Mouse (Mus musculus): Measurements from ENCODE around the gene Polr3h. TPM values are rescaled to one million over a fixed set of nuclear protein-coding genes. Genes with fewer than 3 reads are reported as not detected.

Polr3h gene
- polyA plus RNA-seq, 1 experiment: 164 TPM

- Histone ChIP-seq H3K79me2 (ENCODE audit: control insufficient read depth, insufficient read depth) (no peaks in the 10 kb centered on the region), H3K36me3 (ENCODE audit: control insufficient read depth, insufficient read depth) (no peaks in the 10 kb centered on the region), H3K27me3 (ENCODE audit: control insufficient read depth, insufficient read depth, insufficient read length) (peaks cover 6% of the 10 kb centered on the region), H3ac (ENCODE audit: control insufficient read depth, insufficient read length, low read depth) (no peak overlapping the region), H3K4me3 (ENCODE audit: insufficient read depth, poor library complexity, severe bottlenecking) (no peak overlapping the region), H3K79me3 (ENCODE audit: low read depth) (no peaks in the 10 kb centered on the region)
- TF ChIP-seq CEBPB (IDR thresholded peaks at IDR 0.05; ENCODE audit: low read depth): no peak
- TF ChIP-seq MYOD1 (IDR thresholded peaks at IDR 0.05; ENCODE audit: control insufficient read depth, insufficient read length, low read depth): no peak
- TF ChIP-seq MYOG (IDR thresholded peaks at IDR 0.05; ENCODE audit: control insufficient read depth, extremely low read depth, insufficient read length): no peak
- no peak for TF ChIP-seq MAX (IDR thresholded peaks at IDR 0.05)
- no peak for TF ChIP-seq USF1 (IDR thresholded peaks at IDR 0.05; ENCODE audit: low read depth)
- no peak for TF ChIP-seq FOSL1 (IDR thresholded peaks at IDR 0.05; ENCODE audit: insufficient read depth, low read length, poor library complexity, severe bottlenecking)
- no peak for TF ChIP-seq CTCF (IDR thresholded peaks at IDR 0.05; ENCODE audit: control insufficient read depth, insufficient read depth, insufficient read length)
These were observed 13.7 kb upstream of the Polr3h start for GRCm38 (mm10) chr15:81939774-81940173.

GRCm38 (mm10) chr15:81939157-81939715 is 13.2 kb upstream of the Polr3h start:
- no peak overlapping the region for H3ac ChIP-seq (ENCODE audit: control insufficient read depth, insufficient read length, low read depth)
- H3K36me3 ChIP-seq (ENCODE audit: control insufficient read depth, insufficient read depth): no peaks in the 10 kb centered on the region
- peaks cover 5% of the 10 kb centered on the region for H3K27me3 ChIP-seq (ENCODE audit: control insufficient read depth, insufficient read depth, insufficient read length)
- no peaks in the 10 kb centered on the region for H3K79me2 ChIP-seq (ENCODE audit: control insufficient read depth, insufficient read depth)
- no peak overlapping the region for H3K4me3 ChIP-seq (ENCODE audit: insufficient read depth, poor library complexity, severe bottlenecking)
- TF ChIP-seq MYOG (IDR thresholded peaks at IDR 0.05; ENCODE audit: control insufficient read depth, extremely low read depth, insufficient read length) (no peak), USF1 (IDR thresholded peaks at IDR 0.05; ENCODE audit: low read depth) (no peak), CEBPB (IDR thresholded peaks at IDR 0.05; ENCODE audit: low read depth) (no peak), MAX (IDR thresholded peaks at IDR 0.05) (no peak), MYOD1 (IDR thresholded peaks at IDR 0.05; ENCODE audit: control insufficient read depth, insufficient read length, low read depth) (no peak), FOSL1 (IDR thresholded peaks at IDR 0.05; ENCODE audit: insufficient read depth, low read length, poor library complexity, severe bottlenecking) (no peak), CTCF (IDR thresholded peaks at IDR 0.05; ENCODE audit: control insufficient read depth, insufficient read depth, insufficient read length) (no peak)
- no peaks in the 10 kb centered on the region for H3K79me3 ChIP-seq (ENCODE audit: low read depth)

- Histone ChIP-seq H3K79me3 (ENCODE audit: low read depth) (no peaks in the 10 kb centered on the region), H3K79me2 (ENCODE audit: control insufficient read depth, insufficient read depth) (no peaks in the 10 kb centered on the region), H3ac (ENCODE audit: control insufficient read depth, insufficient read length, low read depth) (no peak overlapping the region), H3K27me3 (ENCODE audit: control insufficient read depth, insufficient read depth, insufficient read length) (peaks cover 3% of the 10 kb centered on the region), H3K4me3 (ENCODE audit: insufficient read depth, poor library complexity, severe bottlenecking) (no peak overlapping the region), H3K36me3 (ENCODE audit: control insufficient read depth, insufficient read depth) (no peaks in the 10 kb centered on the region)
- TF ChIP-seq MYOG (IDR thresholded peaks at IDR 0.05; ENCODE audit: control insufficient read depth, extremely low read depth, insufficient read length): no peak
- no peak for TF ChIP-seq USF1 (IDR thresholded peaks at IDR 0.05; ENCODE audit: low read depth)
- TF ChIP-seq CEBPB (IDR thresholded peaks at IDR 0.05; ENCODE audit: low read depth): no peak
- TF ChIP-seq MYOD1 (IDR thresholded peaks at IDR 0.05; ENCODE audit: control insufficient read depth, insufficient read length, low read depth): no peak
- TF ChIP-seq FOSL1 (IDR thresholded peaks at IDR 0.05; ENCODE audit: insufficient read depth, low read length, poor library complexity, severe bottlenecking): no peak
- TF ChIP-seq CTCF (IDR thresholded peaks at IDR 0.05; ENCODE audit: control insufficient read depth, insufficient read depth, insufficient read length): peak; percentile 83
- no peak for TF ChIP-seq MAX (IDR thresholded peaks at IDR 0.05)
These were observed 12.2 kb upstream of the Polr3h start for GRCm38 (mm10) chr15:81938246-81938645.

- Histone ChIP-seq H3K79me2 (ENCODE audit: control insufficient read depth, insufficient read depth) (no peaks in the 10 kb centered on the region), H3ac (ENCODE audit: control insufficient read depth, insufficient read length, low read depth) (peak overlapping the region; percentile 51), H3K27me3 (ENCODE audit: control insufficient read depth, insufficient read depth, insufficient read length) (no peaks in the 10 kb centered on the region), H3K79me3 (ENCODE audit: low read depth) (no peaks in the 10 kb centered on the region), H3K36me3 (ENCODE audit: control insufficient read depth, insufficient read depth) (no peaks in the 10 kb centered on the region), H3K4me3 (ENCODE audit: insufficient read depth, poor library complexity, severe bottlenecking) (no peak overlapping the region)
- no peak for TF ChIP-seq MAX (IDR thresholded peaks at IDR 0.05)
- TF ChIP-seq USF1 (IDR thresholded peaks at IDR 0.05; ENCODE audit: low read depth): no peak
- TF ChIP-seq CEBPB (IDR thresholded peaks at IDR 0.05; ENCODE audit: low read depth): no peak
- TF ChIP-seq MYOD1 (IDR thresholded peaks at IDR 0.05; ENCODE audit: control insufficient read depth, insufficient read length, low read depth): no peak
- no peak for TF ChIP-seq MYOG (IDR thresholded peaks at IDR 0.05; ENCODE audit: control insufficient read depth, extremely low read depth, insufficient read length)
- no peak for TF ChIP-seq FOSL1 (IDR thresholded peaks at IDR 0.05; ENCODE audit: insufficient read depth, low read length, poor library complexity, severe bottlenecking)
- no peak for TF ChIP-seq CTCF (IDR thresholded peaks at IDR 0.05; ENCODE audit: control insufficient read depth, insufficient read depth, insufficient read length)
These were observed 11.3 kb upstream of the Polr3h start for GRCm38 (mm10) chr15:81937098-81937972.

- no peaks in the 10 kb centered on the region for H3K79me2 ChIP-seq (ENCODE audit: control insufficient read depth, insufficient read depth)
These were observed 10.6 kb upstream of the Polr3h start, which contains the start of gene Csdc2 for GRCm38 (mm10) chr15:81936679-81937078. Gene Csdc2 (plus strand): TSS chr15:81936759.

More at GRCm38 (mm10) chr15:81936679-81937078, 10.6 kb upstream of the Polr3h start, which contains the start of gene Csdc2:
- H3K36me3 ChIP-seq (ENCODE audit: control insufficient read depth, insufficient read depth): no peaks in the 10 kb centered on the region
- no peaks in the 10 kb centered on the region for H3K79me3 ChIP-seq (ENCODE audit: low read depth)
- TF ChIP-seq CEBPB (IDR thresholded peaks at IDR 0.05; ENCODE audit: low read depth) (no peak), CTCF (IDR thresholded peaks at IDR 0.05; ENCODE audit: control insufficient read depth, insufficient read depth, insufficient read length) (peak; percentile 9), MYOD1 (IDR thresholded peaks at IDR 0.05; ENCODE audit: control insufficient read depth, insufficient read length, low read depth) (no peak)
- H3K4me3 ChIP-seq (ENCODE audit: insufficient read depth, poor library complexity, severe bottlenecking): no peak within 1 kb of the TSS
- H3K27me3 ChIP-seq (ENCODE audit: control insufficient read depth, insufficient read depth, insufficient read length): no peaks in the 10 kb centered on the region
- peak within 1 kb of the TSS; percentile 51 for H3ac ChIP-seq (ENCODE audit: control insufficient read depth, insufficient read length, low read depth)
